In the genomic region with DNA sequence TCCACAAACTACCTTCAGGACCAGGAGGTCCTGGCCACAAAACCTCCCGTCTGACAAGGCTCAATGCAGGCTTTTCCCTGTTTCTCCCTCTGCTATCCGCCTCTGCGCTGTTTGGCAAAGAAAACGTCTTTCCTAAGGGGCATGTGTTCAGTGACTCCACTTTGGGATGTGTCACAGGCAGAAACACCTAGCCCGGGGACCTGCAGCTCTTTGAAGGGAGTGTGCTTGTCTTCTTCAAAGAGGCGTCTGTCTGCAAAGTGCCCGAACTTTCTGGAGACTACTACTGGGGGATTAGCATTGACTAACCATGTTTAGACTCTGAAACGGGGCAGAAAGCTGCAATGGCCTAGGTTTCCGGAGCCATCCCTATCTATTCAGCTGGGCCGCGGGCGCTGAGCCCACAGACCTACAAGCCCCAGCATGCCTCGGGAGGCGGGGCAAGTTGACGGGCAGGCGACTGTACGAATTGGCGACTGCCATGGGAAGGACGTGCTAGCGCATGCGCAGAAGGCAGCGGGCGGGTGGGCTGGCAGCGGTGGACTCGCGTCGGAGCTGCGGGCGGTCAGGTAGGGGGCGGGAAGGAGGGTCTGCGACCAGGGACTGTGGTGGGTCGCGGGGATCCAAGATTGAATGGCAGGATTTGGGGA, we compare ENCODE assay signal across 8 mouse cellular contexts. TPM values are rescaled to one million over a fixed set of nuclear protein-coding genes. Genes with fewer than 3 reads are reported as not detected.
DNase-seq lines count a peak whose midpoint lies in the region; ATAC-seq and TF ChIP-seq lines count a peak whose summit lies in the region.

Gene Trim32 (plus strand): TSS at position 483 of the 647 bp plus-strand sequence.

- intact Hi-C loops in heart, postnatal 14 days (cut with DNase I), result no loop called here

- H3K4me1 ChIP-seq in E14TG2a.4 (replicated peaks; ENCODE audit: low read depth, low read length), result peaks cover 7% of the 10 kb centered on the region; the same call in 1 of the 2 replicates
- peaks cover 9% of the 10 kb centered on the region for H3K4me1 ChIP-seq in forebrain, embryonic 14.5 days (ENCODE audit: control insufficient read depth, insufficient read depth, low read length)
- peaks cover 38% of the 10 kb centered on the region for H3K4me1 ChIP-seq in neural tube, embryonic 15.5 days

- peak; percentile 88 for DNase-seq in c-Kit-positive CD71-positive TER-119-positive erythroid progenitor cells, embryonic 14.5 days (ENCODE audit: low spot score)
- peak; percentile 98 for DNase-seq in forebrain, embryonic 14.5 days (ENCODE audit: low spot score)
- peak; percentile 100 for DNase-seq in heart, postnatal 14 days
- DNase-seq in layer of hippocampus, adult 11-12 months (ENCODE audit: low spot score), result peak; percentile 99
- DNase-seq in lung, adult 18-20 months, result peak; percentile 97 to 98
- DNase-seq in testis, postnatal 14 days (ENCODE audit: low spot score), result peak; percentile 97

- H3K36me3 ChIP-seq in E14TG2a.4 (ENCODE audit: insufficient read depth, low read length), result no peaks in the 10 kb centered on the region
- no peaks in the 10 kb centered on the region for H3K36me3 ChIP-seq in forebrain, embryonic 14.5 days (ENCODE audit: control insufficient read depth, insufficient read depth, low read length)
- H3K36me3 ChIP-seq in neural tube, embryonic 15.5 days, result no peaks in the 10 kb centered on the region

- H3K27ac ChIP-seq in forebrain, embryonic 14.5 days (ENCODE audit: low read depth, low read length), result peak within 1 kb of the TSS; percentile 52; the same call in 1 of the 2 replicates
- peak within 1 kb of the TSS; percentile 91 for H3K27ac ChIP-seq in neural tube, embryonic 15.5 days (replicated peaks)

- H3K4me2 ChIP-seq in forebrain, embryonic 14.5 days (ENCODE audit: low read length), result peak within 1 kb of the TSS; percentile 67
- peak within 1 kb of the TSS; percentile 57 for H3K4me2 ChIP-seq in neural tube, embryonic 15.5 days

- peak within 1 kb of the TSS; percentile 85 for H3K4me3 ChIP-seq in E14TG2a.4 (replicated peaks; ENCODE audit: low read length)
- peak within 1 kb of the TSS; percentile 73 for H3K4me3 ChIP-seq in forebrain, embryonic 14.5 days (ENCODE audit: low read depth, low read length)
- H3K4me3 ChIP-seq in neural tube, embryonic 15.5 days (replicated peaks), result peak within 1 kb of the TSS; percentile 78

- H3K27me3 ChIP-seq in E14TG2a.4 (ENCODE audit: insufficient read depth, low read length), result peaks cover 4% of the 10 kb centered on the region
- no peaks in the 10 kb centered on the region for H3K27me3 ChIP-seq in forebrain, embryonic 14.5 days (replicated peaks; ENCODE audit: control insufficient read depth, insufficient read depth, low read length)
- H3K27me3 ChIP-seq in neural tube, embryonic 15.5 days (replicated peaks), result no peaks in the 10 kb centered on the region

- 4% methylated on average over 33 of the region's 33 CpGs for WGBS in forebrain, embryonic 14.5 days
- 3% methylated on average over 33 of the region's 33 CpGs for WGBS in neural tube, embryonic 15.5 days

- H3K9me3 ChIP-seq in E14TG2a.4 (ENCODE audit: low read length), result peaks cover 15% of the 10 kb centered on the region; the same call in 1 of the 2 replicates
- no peaks in the 10 kb centered on the region for H3K9me3 ChIP-seq in forebrain, embryonic 14.5 days (replicated peaks; ENCODE audit: control insufficient read depth, low read length)
- no peaks in the 10 kb centered on the region for H3K9me3 ChIP-seq in neural tube, embryonic 15.5 days (replicated peaks)

- no peak for TF ChIP-seq CTCF in E14TG2a.4 (conservative IDR thresholded peaks at IDR 0.05; ENCODE audit: low read length)

- peak within 1 kb of the TSS; percentile 84 for H3K9ac ChIP-seq in forebrain, embryonic 14.5 days (ENCODE audit: low read length)
- H3K9ac ChIP-seq in neural tube, embryonic 15.5 days (replicated peaks), result peak within 1 kb of the TSS; percentile 86

- ATAC-seq in forebrain, embryonic 14.5 days, result peak; percentile 97
- ATAC-seq in neural tube, embryonic 15.5 days (ENCODE audit: low FRiP score), result peak; percentile 97

RNA-seq across cellular contexts. Expression of gene Trim32, which starts in this region (rescaled TPM):
- polyA plus RNA-seq in forebrain, embryonic 14.5 days (2014; fragmentation: Nextera tagmentation; extraction: Ambion mirVana), result 122 and 159 TPM in 2 replicates
- total RNA-seq in heart, postnatal 14 days (2021), result 10 to 100 TPM; 18.8 to 20.1 TPM
- polyA plus RNA-seq in neural tube, embryonic 15.5 days (2015; fragmentation: Nextera tagmentation; extraction: Ambion mirVana), result 166 and 185 TPM in 2 replicates

Comparison
In these comparisons a context has a peak if more than half of its experiments do, and no peak if none do; other contexts are left out.
1. Peak in every context shown above with its lines: DNase-seq, ATAC-seq, H3K4me3 ChIP-seq and H3K27ac ChIP-seq.